Mouse (Mus musculus): ENCODE measurements around the gene Gm10277. TPM values are rescaled to one million over a fixed set of nuclear protein-coding genes. Genes with fewer than 3 reads are reported as not detected.

The Gm10277 gene
- polyA plus RNA-seq, 1 experiment from 2014 or later, result 0.26 TPM

DNA sequence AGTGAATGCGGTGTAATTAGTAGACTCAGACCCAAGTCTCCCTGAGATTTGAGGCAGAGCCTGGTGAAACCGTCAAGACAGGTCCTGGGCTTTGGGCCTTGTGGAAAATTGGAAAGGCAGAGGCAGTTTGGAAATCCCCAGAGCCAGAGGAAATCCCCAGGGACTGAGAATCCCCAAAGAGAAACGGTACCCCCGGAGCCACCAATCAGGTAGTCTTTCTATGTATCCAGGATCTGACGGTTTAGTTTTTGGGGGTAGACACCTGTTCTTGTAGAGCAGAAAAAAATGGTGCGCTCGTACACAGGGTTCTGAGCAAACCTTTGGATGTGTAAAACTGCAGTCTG is 5.0 kb upstream of the Gm10277 start:
- Histone ChIP-seq H3K27ac (replicated peaks; ENCODE audit: low read depth, low read length) (peak overlapping the region; percentile 85), H3K27me3 (replicated peaks; ENCODE audit: control insufficient read depth, insufficient read depth, low read length) (no peaks in the 10 kb centered on the region), H3K9ac (ENCODE audit: low read depth, low read length) (no peak overlapping the region), H3K36me3 (ENCODE audit: control insufficient read depth, insufficient read depth, low read length) (no peaks in the 10 kb centered on the region), H3K9me3 (ENCODE audit: control insufficient read depth, low read length) (no peaks in the 10 kb centered on the region), H3K4me2 (ENCODE audit: low read depth, low read length) (peak overlapping the region; percentile 66), H3K4me3 (ENCODE audit: low read depth, low read length) (no peak overlapping the region), H3K4me1 (ENCODE audit: control insufficient read depth, insufficient read depth, low read length) (peaks cover 26% of the 10 kb centered on the region)
- no peak for ATAC-seq (ENCODE audit: low read depth)
- 61% methylated on average over 7 of the region's 7 CpGs for WGBS
- DNase-seq (ENCODE audit: low spot score), result no peak

DNA sequence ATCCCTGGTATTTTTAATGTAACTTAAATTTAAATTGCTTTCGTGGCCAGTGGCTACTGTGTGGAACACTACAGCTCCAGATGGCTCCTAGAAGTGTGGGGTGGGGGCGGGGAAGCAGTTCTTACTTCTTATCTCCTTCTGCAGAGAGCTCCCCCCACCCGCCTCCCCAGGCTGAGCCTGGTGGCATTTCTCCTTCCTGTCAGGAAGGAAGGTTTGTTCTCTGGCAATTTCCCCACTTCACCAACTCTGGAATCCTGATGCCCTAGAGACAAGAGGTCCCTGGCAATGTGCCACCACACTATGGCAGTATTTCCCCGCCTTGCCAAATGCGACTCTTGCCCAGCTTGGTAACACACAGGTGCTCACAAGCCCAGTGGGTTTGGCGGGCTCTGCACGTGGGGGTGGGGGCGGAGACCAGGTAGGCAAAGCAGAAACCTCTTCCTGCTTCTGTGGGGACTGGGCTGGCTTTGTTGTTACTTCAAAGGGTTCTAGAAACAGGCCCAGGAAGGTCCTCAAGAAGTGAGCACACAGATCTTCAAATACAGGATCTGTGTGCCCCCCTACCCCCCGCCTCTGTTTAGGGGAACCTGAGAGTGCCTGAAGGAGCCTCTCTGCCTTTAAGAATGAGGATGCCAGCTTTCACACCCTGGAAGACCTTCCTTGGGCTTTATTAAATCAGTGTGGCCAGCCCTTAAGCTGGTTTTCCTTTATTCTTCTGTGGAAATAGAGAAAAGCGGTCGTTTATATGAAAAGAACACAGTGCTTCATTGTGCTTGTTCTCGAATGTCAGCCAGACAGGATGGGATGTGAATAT is 4.4 kb upstream of the Gm10277 start:
- Histone ChIP-seq H3K36me3 (ENCODE audit: control insufficient read depth, insufficient read depth, low read length) (no peaks in the 10 kb centered on the region), H3K9ac (ENCODE audit: low read depth, low read length) (peak overlapping the region; percentile 42; the same call in 1 of the 2 replicates), H3K27me3 (replicated peaks; ENCODE audit: control insufficient read depth, insufficient read depth, low read length) (no peaks in the 10 kb centered on the region), H3K27ac (replicated peaks; ENCODE audit: low read depth, low read length) (peak overlapping the region; percentile 85), H3K9me3 (ENCODE audit: control insufficient read depth, low read length) (no peaks in the 10 kb centered on the region), H3K4me2 (ENCODE audit: low read depth, low read length) (0 out of 2 replicates have a peak overlapping the region, but pooled peaks have one; percentile 7), H3K4me3 (ENCODE audit: low read depth, low read length) (no peak overlapping the region), H3K4me1 (ENCODE audit: control insufficient read depth, insufficient read depth, low read length) (peaks cover 26% of the 10 kb centered on the region)
- DNase-seq (ENCODE audit: low spot score), result peak; percentile 79
- WGBS, result 36% methylated on average over 12 of the region's 12 CpGs
- ATAC-seq (ENCODE audit: low read depth), result peak; percentile 38; the same call in 1 of the 2 replicates

DNA sequence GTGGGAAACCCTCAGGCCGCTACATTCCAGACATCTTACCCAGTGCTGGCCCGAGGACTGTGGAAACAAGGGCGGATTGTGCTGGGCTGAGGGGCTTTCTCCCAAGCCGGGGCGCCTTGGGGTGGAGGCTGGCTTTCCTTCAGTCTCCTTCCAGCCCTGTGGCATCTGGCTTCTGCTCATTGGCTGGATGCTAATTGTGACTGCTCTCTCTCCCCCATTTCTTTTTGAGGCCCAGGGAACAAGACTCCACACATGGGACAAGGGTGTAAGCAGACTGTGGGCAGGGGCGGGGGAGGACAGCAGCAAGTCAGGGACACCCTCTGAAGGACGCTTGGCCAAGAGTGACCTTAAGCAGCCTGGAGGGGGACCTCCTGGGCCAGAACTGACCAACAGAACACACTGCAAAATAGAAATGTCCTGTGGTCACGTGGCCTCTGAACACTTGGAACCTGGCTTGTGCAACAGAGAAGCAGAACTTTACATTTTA is 3.7 kb upstream of the Gm10277 start:
- no peaks in the 10 kb centered on the region for H3K27me3 ChIP-seq (replicated peaks; ENCODE audit: control insufficient read depth, insufficient read depth, low read length)
- H3K9me3 ChIP-seq (ENCODE audit: control insufficient read depth, low read length), result no peaks in the 10 kb centered on the region
- H3K4me1 ChIP-seq (ENCODE audit: control insufficient read depth, insufficient read depth, low read length), result peaks cover 28% of the 10 kb centered on the region
- H3K9ac ChIP-seq (ENCODE audit: low read depth, low read length), result peak overlapping the region; percentile 42
- 0 out of 2 replicates have a peak overlapping the region, but pooled peaks have one; percentile 7 for H3K4me2 ChIP-seq (ENCODE audit: low read depth, low read length)
- H3K36me3 ChIP-seq (ENCODE audit: control insufficient read depth, insufficient read depth, low read length), result no peaks in the 10 kb centered on the region
- WGBS, result 18% methylated on average over 8 of the region's 8 CpGs
- ATAC-seq (ENCODE audit: low read depth), result peak; percentile 70; the same call in 1 of the 2 replicates
- DNase-seq (ENCODE audit: low spot score), result peak; percentile 78
- H3K4me3 ChIP-seq (ENCODE audit: low read depth, low read length), result no peak overlapping the region
- H3K27ac ChIP-seq (replicated peaks; ENCODE audit: low read depth, low read length), result peak overlapping the region; percentile 85

DNA sequence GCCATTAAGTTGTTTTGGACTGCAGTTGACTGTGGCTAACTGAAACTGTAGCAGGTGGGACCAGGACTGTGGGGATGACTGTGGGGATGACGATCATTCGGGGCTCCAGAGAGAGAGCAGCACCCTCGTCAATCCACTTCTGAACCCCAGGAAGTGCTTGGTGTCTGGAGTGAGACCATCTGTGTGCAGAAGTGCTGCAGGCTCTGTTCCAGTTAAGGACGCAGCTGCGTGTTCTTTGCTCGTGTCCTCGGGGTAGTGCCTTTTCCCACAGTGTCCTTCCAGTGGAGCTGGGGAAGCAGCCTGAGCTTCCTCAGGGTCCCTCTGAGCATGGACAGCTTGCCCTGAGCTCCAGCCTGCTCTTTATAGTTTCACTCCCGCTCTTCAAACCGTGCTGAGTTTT is 2.7 kb upstream of the Gm10277 start:
- Histone ChIP-seq H3K4me1 (ENCODE audit: control insufficient read depth, insufficient read depth, low read length) (peaks cover 38% of the 10 kb centered on the region), H3K4me2 (ENCODE audit: low read depth, low read length) (no peak overlapping the region), H3K36me3 (ENCODE audit: control insufficient read depth, insufficient read depth, low read length) (no peaks in the 10 kb centered on the region), H3K27me3 (replicated peaks; ENCODE audit: control insufficient read depth, insufficient read depth, low read length) (no peaks in the 10 kb centered on the region), H3K9me3 (ENCODE audit: control insufficient read depth, low read length) (no peaks in the 10 kb centered on the region), H3K9ac (ENCODE audit: low read depth, low read length) (no peak overlapping the region), H3K4me3 (ENCODE audit: low read depth, low read length) (no peak overlapping the region), H3K27ac (replicated peaks; ENCODE audit: low read depth, low read length) (peak overlapping the region; percentile 85)
- DNase-seq (ENCODE audit: low spot score) (no peak), ATAC-seq (ENCODE audit: low read depth) (no peak)
- WGBS, result 26% methylated on average over 9 of the region's 9 CpGs

DNA sequence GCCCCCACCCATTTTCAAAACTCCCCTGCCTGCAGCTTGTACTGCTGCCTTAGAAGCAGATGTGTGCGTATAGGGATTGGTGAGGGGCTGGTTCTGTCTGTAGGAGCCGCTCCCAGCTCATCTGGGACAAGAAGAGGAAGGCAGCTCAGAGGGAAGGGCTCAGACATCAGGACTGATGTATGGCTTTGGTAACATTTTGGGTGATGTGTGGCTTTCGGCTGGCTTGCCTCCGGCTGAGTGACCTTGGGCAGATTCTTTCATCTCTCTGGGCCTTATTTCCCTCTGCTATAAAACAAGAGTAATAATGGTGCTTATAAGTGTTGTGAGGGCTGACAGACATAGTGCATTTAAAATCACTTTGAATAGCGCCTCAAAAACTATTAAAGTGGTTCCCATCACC is 2.0 kb upstream of the Gm10277 start:
- no peaks in the 10 kb centered on the region for H3K27me3 ChIP-seq (replicated peaks; ENCODE audit: control insufficient read depth, insufficient read depth, low read length)
- H3K9me3 ChIP-seq (ENCODE audit: control insufficient read depth, low read length), result no peaks in the 10 kb centered on the region
- no peak overlapping the region for H3K27ac ChIP-seq (replicated peaks; ENCODE audit: low read depth, low read length)
- no peak overlapping the region for H3K9ac ChIP-seq (ENCODE audit: low read depth, low read length)
- H3K4me2 ChIP-seq (ENCODE audit: low read depth, low read length), result no peak overlapping the region
- H3K4me1 ChIP-seq (ENCODE audit: control insufficient read depth, insufficient read depth, low read length), result peaks cover 46% of the 10 kb centered on the region
- no peak overlapping the region for H3K4me3 ChIP-seq (ENCODE audit: low read depth, low read length)
- DNase-seq (ENCODE audit: low spot score), result no peak
- H3K36me3 ChIP-seq (ENCODE audit: control insufficient read depth, insufficient read depth, low read length), result no peaks in the 10 kb centered on the region
- WGBS, result 87% methylated on average over 5 of the region's 5 CpGs
- ATAC-seq (ENCODE audit: low read depth), result no peak

DNA sequence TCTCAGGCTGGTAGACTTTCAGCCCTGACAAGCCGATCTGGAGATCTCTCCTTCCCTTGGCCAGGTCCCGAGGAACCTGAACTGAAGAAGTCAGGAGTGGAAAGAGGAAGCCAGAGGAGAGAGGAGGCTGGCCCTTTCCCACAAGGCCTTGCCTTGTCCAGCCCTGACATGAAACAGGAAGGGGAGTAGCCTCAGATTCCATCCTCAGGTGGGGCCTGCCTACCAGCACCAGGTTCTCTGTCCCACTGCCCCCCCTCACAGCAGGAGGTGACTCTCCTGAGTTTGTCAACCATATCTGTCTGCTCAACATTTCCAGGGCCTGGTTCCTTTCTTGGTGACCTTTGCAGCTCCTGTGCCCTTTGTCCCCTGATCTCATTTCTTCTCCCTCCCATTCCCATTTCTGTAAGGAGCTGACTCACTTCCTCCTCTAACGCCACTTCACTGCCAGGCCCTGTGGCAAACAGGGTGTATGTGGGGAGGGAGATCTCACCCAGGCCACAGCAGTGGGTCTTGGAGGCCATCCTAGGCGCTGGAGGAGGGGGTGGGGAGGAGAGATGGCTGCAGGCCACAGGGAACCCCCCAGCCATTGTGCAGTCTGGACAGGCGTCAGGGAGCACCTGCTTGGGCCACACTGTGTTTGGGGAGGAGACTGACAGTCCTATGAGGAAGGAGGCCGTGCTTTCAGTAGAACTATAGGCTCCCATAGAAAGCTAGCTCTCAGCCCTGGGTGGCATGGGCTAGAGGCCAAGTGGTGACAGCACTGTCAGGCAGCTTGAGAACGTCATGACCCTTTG is 1.6 kb downstream of the Gm10277 start:
- Histone ChIP-seq H3K4me3 (ENCODE audit: low read depth, low read length) (no peak overlapping the region), H3K4me1 (ENCODE audit: control insufficient read depth, insufficient read depth, low read length) (peaks cover 44% of the 10 kb centered on the region), H3K27me3 (replicated peaks; ENCODE audit: control insufficient read depth, insufficient read depth, low read length) (no peaks in the 10 kb centered on the region), H3K4me2 (ENCODE audit: low read depth, low read length) (no peak overlapping the region), H3K9ac (ENCODE audit: low read depth, low read length) (no peak overlapping the region; the same call in 1 of the 2 replicates), H3K9me3 (ENCODE audit: control insufficient read depth, low read length) (no peaks in the 10 kb centered on the region), H3K36me3 (ENCODE audit: control insufficient read depth, insufficient read depth, low read length) (no peaks in the 10 kb centered on the region), H3K27ac (replicated peaks; ENCODE audit: low read depth, low read length) (peak overlapping the region; percentile 77)
- DNase-seq (ENCODE audit: low spot score), result no peak
- WGBS, result 55% methylated on average over 6 of the region's 7 CpGs
- ATAC-seq (ENCODE audit: low read depth), result no peak

DNA sequence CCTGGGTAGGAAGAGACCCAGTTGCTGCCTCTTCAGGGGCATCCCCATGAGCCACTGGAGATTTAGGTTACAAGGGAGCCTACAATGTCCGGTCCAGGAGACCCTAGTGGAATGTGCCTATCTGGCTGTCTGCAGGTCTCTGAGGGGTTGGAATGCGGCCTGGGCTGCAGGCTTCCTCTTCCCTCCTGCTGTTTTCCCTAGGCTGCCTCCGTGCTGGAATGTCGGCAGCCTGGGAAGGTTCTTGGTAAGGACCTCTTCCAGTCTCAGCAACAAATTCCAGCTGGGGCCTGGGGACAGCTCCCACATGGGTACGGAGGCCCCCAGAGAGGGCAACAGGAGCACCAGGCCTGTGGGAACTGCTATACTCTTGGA is 2.2 kb downstream of the Gm10277 start:
- DNase-seq (ENCODE audit: low spot score) (no peak), ATAC-seq (ENCODE audit: low read depth) (0 out of 2 replicates have a peak, but pooled peaks have one; percentile 19)
- Histone ChIP-seq H3K27ac (replicated peaks; ENCODE audit: low read depth, low read length) (peak overlapping the region; percentile 77), H3K4me2 (ENCODE audit: low read depth, low read length) (0 out of 2 replicates have a peak overlapping the region, but pooled peaks have one; percentile 3), H3K9ac (ENCODE audit: low read depth, low read length) (peak overlapping the region; percentile 1; the same call in 1 of the 2 replicates), H3K4me3 (ENCODE audit: low read depth, low read length) (no peak overlapping the region), H3K27me3 (replicated peaks; ENCODE audit: control insufficient read depth, insufficient read depth, low read length) (no peaks in the 10 kb centered on the region), H3K36me3 (ENCODE audit: control insufficient read depth, insufficient read depth, low read length) (no peaks in the 10 kb centered on the region), H3K4me1 (ENCODE audit: control insufficient read depth, insufficient read depth, low read length) (peaks cover 38% of the 10 kb centered on the region), H3K9me3 (ENCODE audit: control insufficient read depth, low read length) (no peaks in the 10 kb centered on the region)
- WGBS, result 11% methylated on average over 5 of the region's 5 CpGs

DNA sequence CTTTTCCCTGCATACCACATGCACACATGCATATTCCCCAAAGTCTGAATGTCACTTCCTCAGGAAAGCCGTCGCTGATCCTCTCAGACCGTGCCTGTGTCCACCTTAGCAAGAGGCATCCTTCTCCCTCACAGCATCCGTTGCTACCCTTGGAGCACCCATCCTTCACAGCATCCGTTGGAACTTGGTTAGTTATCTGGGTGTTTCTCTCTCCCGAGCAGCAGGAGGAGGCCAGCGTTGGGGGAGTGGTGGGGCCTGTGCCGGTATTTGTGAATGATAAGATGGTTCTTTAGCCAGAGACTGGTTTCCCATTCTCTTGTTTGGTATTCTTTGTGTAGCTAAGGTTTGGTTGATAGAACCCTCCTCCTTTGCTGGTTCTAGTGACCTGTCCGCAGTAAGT is 2.7 kb downstream of the Gm10277 start:
- Histone ChIP-seq H3K4me2 (ENCODE audit: low read depth, low read length) (no peak overlapping the region), H3K4me1 (ENCODE audit: control insufficient read depth, insufficient read depth, low read length) (peaks cover 37% of the 10 kb centered on the region), H3K27me3 (replicated peaks; ENCODE audit: control insufficient read depth, insufficient read depth, low read length) (no peaks in the 10 kb centered on the region), H3K4me3 (ENCODE audit: low read depth, low read length) (no peak overlapping the region), H3K9ac (ENCODE audit: low read depth, low read length) (0 out of 2 replicates have a peak overlapping the region, but pooled peaks have one; percentile 1), H3K9me3 (ENCODE audit: control insufficient read depth, low read length) (no peaks in the 10 kb centered on the region), H3K27ac (replicated peaks; ENCODE audit: low read depth, low read length) (peak overlapping the region; percentile 86), H3K36me3 (ENCODE audit: control insufficient read depth, insufficient read depth, low read length) (no peaks in the 10 kb centered on the region)
- DNase-seq (ENCODE audit: low spot score) (no peak), ATAC-seq (ENCODE audit: low read depth) (no peak)
- 76% methylated on average over 9 of the region's 9 CpGs for WGBS

Measured in embryonic facial prominence, embryonic 14.5 days (tissue).